ENCODE assay signal across 29 mouse cellular contexts in genomic region chr12:34425468-34425867, GRCm38 (mm10).
"Had no signal": no experiment of that assay in that cellular context is flagged by ENCODE, and none has a peak within 500 bp of the region (broad histone marks: within the 10 kb centered on the region; RNA-seq: fewer than 3 reads in every experiment).

No protein-coding gene starts in this region.

- H3K4me2 ChIP-seq: limb, embryonic 12.5 days; limb, embryonic 15.5 days; liver, embryonic 11.5 days; liver, embryonic 12.5 days; liver, embryonic 13.5 days; liver, embryonic 15.5 days; lung, embryonic 14.5 days; lung, embryonic 15.5 days; midbrain, embryonic 11.5 days; midbrain, embryonic 12.5 days; midbrain, embryonic 13.5 days; midbrain, embryonic 15.5 days had no signal

- ATAC-seq: liver, embryonic 12.5 days; lung, postnatal 0 days; midbrain, embryonic 13.5 days; midbrain, embryonic 15.5 days; midbrain, embryonic 16.5 days had no signal

- H3K9ac ChIP-seq: limb, embryonic 12.5 days; limb, embryonic 15.5 days; liver, embryonic 12.5 days; liver, embryonic 13.5 days; liver, embryonic 14.5 days; liver, embryonic 15.5 days; lung, embryonic 14.5 days; lung, embryonic 15.5 days; midbrain, embryonic 12.5 days; midbrain, embryonic 13.5 days; midbrain, embryonic 15.5 days had no signal

- H3K27ac ChIP-seq: left cerebral cortex, adult 2 months; limb, embryonic 12.5 days; limb, embryonic 15.5 days; liver, embryonic 12.5 days; liver, embryonic 13.5 days; liver, embryonic 14.5 days; liver, embryonic 15.5 days; lung, embryonic 15.5 days; macrophage; midbrain, embryonic 10.5 days; midbrain, embryonic 12.5 days; midbrain, embryonic 13.5 days; midbrain, embryonic 15.5 days had no signal

- H3K4me1 ChIP-seq: limb, embryonic 12.5 days; limb, embryonic 15.5 days; liver, embryonic 12.5 days; liver, embryonic 13.5 days; liver, embryonic 15.5 days; lung, embryonic 15.5 days; megakaryocyte, embryonic 14.5 days; midbrain, embryonic 10.5 days; midbrain, embryonic 12.5 days; midbrain, embryonic 13.5 days; midbrain, embryonic 15.5 days had no signal

- H3K4me3 ChIP-seq: left cerebral cortex, adult 2 months; limb, embryonic 12.5 days; limb, embryonic 15.5 days; liver, embryonic 12.5 days; liver, embryonic 13.5 days; liver, embryonic 15.5 days; lung, embryonic 15.5 days; megakaryocyte, embryonic 14.5 days; midbrain, embryonic 10.5 days; midbrain, embryonic 12.5 days; midbrain, embryonic 13.5 days; midbrain, embryonic 15.5 days; myocyte had no signal

- H3K36me3 ChIP-seq: limb, embryonic 12.5 days; limb, embryonic 15.5 days; liver, embryonic 12.5 days; liver, embryonic 13.5 days; liver, embryonic 15.5 days; lung, embryonic 15.5 days; midbrain, embryonic 10.5 days; midbrain, embryonic 12.5 days; midbrain, embryonic 13.5 days; midbrain, embryonic 15.5 days had no signal

- DNase-seq: left cerebral cortex, postnatal 4 days; liver; liver, embryonic 13.5 days; lung, adult 18-20 months; lung, adult 2 months; lung, embryonic 14.5 days; lung, postnatal 10 days; lung, postnatal 14 days; lung, postnatal 36 days; lung, postnatal 4 days; midbrain, embryonic 14.5 days had no signal

- H3K9me3 ChIP-seq: limb, embryonic 12.5 days; limb, embryonic 15.5 days; liver, embryonic 12.5 days; liver, embryonic 13.5 days; liver, embryonic 15.5 days; lung, embryonic 15.5 days; megakaryocyte, embryonic 14.5 days; midbrain, embryonic 10.5 days; midbrain, embryonic 12.5 days; midbrain, embryonic 13.5 days; midbrain, embryonic 15.5 days had no signal

- H3K27me3 ChIP-seq: limb, embryonic 12.5 days; limb, embryonic 15.5 days; liver, embryonic 12.5 days; liver, embryonic 13.5 days; liver, embryonic 15.5 days; lung, embryonic 15.5 days; megakaryocyte, embryonic 14.5 days; midbrain, embryonic 12.5 days; midbrain, embryonic 13.5 days; midbrain, embryonic 15.5 days had no signal
